ENCODE assay signal across 8 mouse cellular contexts in genomic region chr12:75816981-75817856, GRCm38 (mm10). TPM values are rescaled to one million over a fixed set of nuclear protein-coding genes. Genes with fewer than 3 reads are reported as not detected.
DNase-seq lines count a peak whose midpoint lies in the region; ATAC-seq and TF ChIP-seq lines count a peak whose summit lies in the region.

No protein-coding gene starts in this region.

- ATAC-seq in kidney, postnatal 0 days (replicated peaks; ENCODE audit: low FRiP score, low read depth): no peak; the same call in 1 of the 2 replicates
- ATAC-seq in limb, embryonic 14.5 days (ENCODE audit: low FRiP score, low read depth): no peak
- no peak; the same call in 1 of the 2 replicates for ATAC-seq in neural tube, embryonic 13.5 days (ENCODE audit: low read depth)
- no peak for ATAC-seq in activated CD4-positive, CD25-positive, alpha-beta regulatory T cell, adult 4 months
- no peak for ATAC-seq in megakaryocyte progenitor cell, adult 5-6 weeks (replicated peaks; ENCODE audit: poor library complexity)

- H3K9me3 ChIP-seq in kidney, postnatal 0 days (replicated peaks; ENCODE audit: low read length): no peaks in the 10 kb centered on the region
- peaks cover 1% of the 10 kb centered on the region; the same call in 1 of the 2 replicates for H3K9me3 ChIP-seq in forebrain, embryonic 10.5 days
- no peaks in the 10 kb centered on the region for H3K9me3 ChIP-seq in limb, embryonic 14.5 days (ENCODE audit: control insufficient read depth, low read length)
- no peaks in the 10 kb centered on the region; the same call in 1 of the 2 replicates for H3K9me3 ChIP-seq in neural tube, embryonic 13.5 days

- 0 out of 2 replicates have a peak overlapping the region, but pooled peaks have one; percentile 87 for H3K27ac ChIP-seq in kidney, postnatal 0 days
- peak overlapping the region; percentile 99 for H3K27ac ChIP-seq in forebrain, embryonic 10.5 days
- H3K27ac ChIP-seq in limb, embryonic 14.5 days (replicated peaks; ENCODE audit: low read depth, low read length): no peak overlapping the region
- no peak overlapping the region for H3K27ac ChIP-seq in neural tube, embryonic 13.5 days (replicated peaks)

- peak overlapping the region; percentile 82 for H3K4me2 ChIP-seq in kidney, postnatal 0 days (ENCODE audit: low read length)
- H3K4me2 ChIP-seq in limb, embryonic 14.5 days (replicated peaks; ENCODE audit: low read depth, low read length, severe bottlenecking): peak overlapping the region; percentile 90
- peak overlapping the region; percentile 87 for H3K4me2 ChIP-seq in neural tube, embryonic 13.5 days

- peak overlapping the region; percentile 91 for H3K4me3 ChIP-seq in kidney, postnatal 0 days (replicated peaks; ENCODE audit: low read depth, low read length)
- H3K4me3 ChIP-seq in forebrain, embryonic 10.5 days: peak overlapping the region; percentile 96
- peak overlapping the region; percentile 86 for H3K4me3 ChIP-seq in limb, embryonic 14.5 days (replicated peaks; ENCODE audit: low read length)
- peak overlapping the region; percentile 94 for H3K4me3 ChIP-seq in neural tube, embryonic 13.5 days

- no peak for TF ChIP-seq CTCF in kidney, postnatal 0 days (IDR thresholded peaks at IDR 0.05; ENCODE audit: low read depth)

- TF ChIP-seq POLR2A in limb, embryonic 14.5 days (IDR thresholded peaks at IDR 0.05; ENCODE audit: borderline replicate concordance, extremely low read depth, insufficient read depth, insufficient read length): no peak

- no peaks in the 10 kb centered on the region for H3K36me3 ChIP-seq in kidney, postnatal 0 days (ENCODE audit: insufficient read depth, low read length)
- H3K36me3 ChIP-seq in forebrain, embryonic 10.5 days (replicated peaks): 0 out of 2 replicates have a peak, but pooled peaks cover 7% of the 10 kb centered on the region
- H3K36me3 ChIP-seq in limb, embryonic 14.5 days (ENCODE audit: control insufficient read depth, insufficient read depth, low read length): no peaks in the 10 kb centered on the region
- no peaks in the 10 kb centered on the region for H3K36me3 ChIP-seq in neural tube, embryonic 13.5 days

- H3K4me1 ChIP-seq in kidney, postnatal 0 days (replicated peaks; ENCODE audit: insufficient read depth, low read length): peaks cover 8% of the 10 kb centered on the region; the same call in 1 of the 2 replicates
- H3K4me1 ChIP-seq in forebrain, embryonic 10.5 days: peaks cover 52% of the 10 kb centered on the region
- peaks cover 10% of the 10 kb centered on the region for H3K4me1 ChIP-seq in limb, embryonic 14.5 days (ENCODE audit: control insufficient read depth, insufficient read depth, low read length)
- H3K4me1 ChIP-seq in neural tube, embryonic 13.5 days (replicated peaks): peaks cover 36% of the 10 kb centered on the region

- no peak for DNase-seq in kidney, postnatal 0 days (ENCODE audit: low spot score)
- no peak for DNase-seq in kidney, postnatal 36 days
- DNase-seq in forebrain, embryonic 10.5 days (ENCODE audit: extremely low spot score, low spot score): no peak
- no peak for DNase-seq in limb, embryonic 14.5 days (ENCODE audit: low spot score)
- no peak for DNase-seq in frontal cortex, postnatal 36 days (ENCODE audit: low spot score in 2 of 2)

- H3K9ac ChIP-seq in kidney, postnatal 0 days (ENCODE audit: low read depth, low read length): peak overlapping the region; percentile 92
- H3K9ac ChIP-seq in limb, embryonic 14.5 days (ENCODE audit: low read depth, low read length, severe bottlenecking): peak overlapping the region; percentile 88
- H3K9ac ChIP-seq in neural tube, embryonic 13.5 days: peak overlapping the region; percentile 89

- 9% methylated on average over 23 of the region's 25 CpGs for WGBS in kidney, postnatal 0 days
- WGBS in forebrain, embryonic 10.5 days: 14% methylated on average over 25 of the region's 25 CpGs
- WGBS in limb, embryonic 14.5 days: 12% methylated on average over 23 of the region's 25 CpGs
- WGBS in neural tube, embryonic 13.5 days: 14% methylated on average over 25 of the region's 25 CpGs

- H3K27me3 ChIP-seq in kidney, postnatal 0 days (ENCODE audit: insufficient read depth, low read length): no peaks in the 10 kb centered on the region
- peaks cover 22% of the 10 kb centered on the region for H3K27me3 ChIP-seq in forebrain, embryonic 10.5 days (ENCODE audit: poor library complexity, severe bottlenecking)
- peaks cover 3% of the 10 kb centered on the region; the same call in 1 of the 2 replicates for H3K27me3 ChIP-seq in limb, embryonic 14.5 days (ENCODE audit: control insufficient read depth, insufficient read depth, low read length)
- peaks cover 19% of the 10 kb centered on the region for H3K27me3 ChIP-seq in neural tube, embryonic 13.5 days

RNA-seq across cellular contexts. Expression of gene Syne2, which starts 0.7 kb away (rescaled TPM):
- polyA plus RNA-seq in kidney, postnatal 0 days (2015; fragmentation: Nextera tagmentation; extraction: Ambion mirVana): 37.2 and 47.5 TPM in 2 replicates
- polyA plus RNA-seq in forebrain, embryonic 10.5 days (2016; fragmentation: Nextera tagmentation; extraction: Ambion mirVana): 95.5 and 108 TPM in 2 replicates
- 46.4 and 48.0 TPM in 2 replicates for polyA plus RNA-seq in limb, embryonic 14.5 days (2012; rRNA removed)
- 41.5 and 51.1 TPM in 2 replicates for polyA plus RNA-seq in limb, embryonic 14.5 days (2014; fragmentation: Nextera tagmentation; extraction: Ambion mirVana)
- 48.5 and 53.5 TPM in 2 replicates for polyA plus RNA-seq in neural tube, embryonic 13.5 days (2015; fragmentation: Nextera tagmentation; extraction: Ambion mirVana)
- polyA plus RNA-seq in activated CD4-positive, CD25-positive, alpha-beta regulatory T cell, adult 4 months (2017; shearing (Covaris generic)): 10 to 100 TPM; 12.7 to 14.6 TPM
- 4.3 and 5.1 TPM in 2 replicates for total RNA-seq in megakaryocyte progenitor cell, adult 5-6 weeks (2015)
- total RNA-seq in megakaryocyte progenitor cell, adult 5-6 weeks (2017): 6.8 TPM in 2 replicates

Comparison
In these comparisons a context has a peak if more than half of its experiments do, and no peak if none do; other contexts are left out.
1. H3K27ac ChIP-seq: peak in kidney, postnatal 0 days (single experiment) and forebrain, embryonic 10.5 days (single experiment); none in limb, embryonic 14.5 days (single experiment) and neural tube, embryonic 13.5 days (single experiment).
2. Peak in every context shown above with its lines, with median percentiles within 50 percentile points of each other: H3K4me2 ChIP-seq, H3K4me3 ChIP-seq and H3K9ac ChIP-seq.